Mouse (Mus musculus) spleen, adult 2 months (tissue): ENCODE results near the gene Rtl10.

Source experiments
- CTCF ChIP-seq: fragments of 200-500 bp; IDR thresholded peaks from 2 replicates; pipeline ENCODE4 v1.5.1; 2011; ENCODE audit warnings: mild to moderate bottlenecking, inconsistent platforms; ENCODE audit not compliant: insufficient read depth, insufficient read length, insufficient replicate concordance; ENCODE audit errors: extremely low read depth
- POLR2A ChIP-seq: fragments of 200-500 bp; IDR thresholded peaks from 2 replicates; pipeline ENCODE4 v1.6.1; 2011; ENCODE audit warnings: low read depth, low read length, inconsistent platforms

DNA sequence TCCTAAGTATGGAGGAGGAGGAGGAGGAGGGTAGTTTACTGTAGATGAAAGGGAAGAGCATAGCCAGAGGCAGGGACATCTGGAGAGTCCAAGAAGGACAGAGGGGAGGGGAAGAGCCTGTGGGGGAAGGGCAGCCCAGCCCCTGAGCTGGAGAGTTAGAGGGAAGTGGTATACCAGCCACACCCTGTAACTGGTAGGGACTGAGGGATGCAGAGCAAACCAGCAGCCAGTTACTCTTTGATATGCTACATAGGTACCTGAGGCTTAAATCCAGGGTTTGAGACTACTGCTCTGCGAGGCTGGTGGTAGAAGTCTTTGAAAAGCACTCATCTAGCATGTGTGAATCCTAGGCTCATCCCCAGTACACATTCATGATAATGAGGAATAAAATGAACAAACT, 7.8 kb upstream of the Rtl10 start:
- TF ChIP-seq CTCF (no peak), POLR2A (no peak)
